7 mouse cellular contexts compared by ENCODE assay signal in genomic region chr11:50212848-50213758, GRCm38 (mm10). TPM values are rescaled to one million over a fixed set of nuclear protein-coding genes. Genes with fewer than 3 reads are reported as not detected.
DNase-seq lines count a peak whose midpoint lies in the region; ATAC-seq and TF ChIP-seq lines count a peak whose summit lies in the region.

No protein-coding gene starts in this region.

- ATAC-seq in CD4-positive, CD25-positive, alpha-beta regulatory T cell, adult 4 months, result peak; percentile 4
- ATAC-seq in heart, embryonic 12.5 days (ENCODE audit: insufficient number of reproducible peaks, low FRiP score), result peak; percentile 44

- H3K9me3 ChIP-seq in heart, embryonic 12.5 days (replicated peaks), result no peaks in the 10 kb centered on the region

- no peak for TF ChIP-seq POLR2A in thymus, adult 2 months (IDR thresholded peaks at IDR 0.05; ENCODE audit: control insufficient read depth, extremely low read depth, insufficient read depth, low read length, poor library complexity)

- 0 out of 2 replicates have a peak overlapping the region, but pooled peaks have one; percentile 3 for H3K4me3 ChIP-seq in heart, embryonic 12.5 days
- no peak overlapping the region for H3K4me3 ChIP-seq in thymus, adult 2 months (ENCODE audit: control insufficient read depth, insufficient read depth, low read length)

- 32% methylated on average over 11 of the region's 11 CpGs for WGBS in heart, embryonic 12.5 days
- WGBS in thymus, adult 2 months, result 86% methylated on average over 11 of the region's 11 CpGs

- H3K36me3 ChIP-seq in heart, embryonic 12.5 days, result peaks cover 6% of the 10 kb centered on the region
- H3K36me3 ChIP-seq in thymus, adult 2 months (ENCODE audit: control insufficient read depth, insufficient read depth, low read length), result no peaks in the 10 kb centered on the region

- peak overlapping the region; percentile 43; the same call in 1 of the 2 replicates for H3K9ac ChIP-seq in heart, embryonic 12.5 days

- DNase-seq in 3T3-L1 (ENCODE audit: low read depth, low spot score), result peak; percentile 96
- peak; percentile 53 for DNase-seq in c-Kit-positive CD71-negative TER-119-negative erythroid progenitor cells, embryonic 14.5 days (ENCODE audit: low read depth)
- peak; percentile 92 to 96 for DNase-seq in kidney, postnatal 36 days
- peak; percentile 37 for DNase-seq in ovary, postnatal 10 days (ENCODE audit: low spot score)
- no peak for DNase-seq in thymus, adult 2 months

- peaks cover 52% of the 10 kb centered on the region for H3K4me1 ChIP-seq in heart, embryonic 12.5 days (replicated peaks)
- H3K4me1 ChIP-seq in thymus, adult 2 months (replicated peaks; ENCODE audit: control insufficient read depth, insufficient read depth, low read length), result peaks cover 7% of the 10 kb centered on the region

- H3K27ac ChIP-seq in heart, embryonic 12.5 days (ENCODE audit: poor library complexity, severe bottlenecking), result peak overlapping the region; percentile 83
- H3K27ac ChIP-seq in thymus, adult 2 months (ENCODE audit: control insufficient read depth, insufficient read depth, low read length), result no peak overlapping the region

- H3K27me3 ChIP-seq in heart, embryonic 12.5 days (replicated peaks), result no peaks in the 10 kb centered on the region
- no peaks in the 10 kb centered on the region for H3K27me3 ChIP-seq in thymus, adult 2 months (ENCODE audit: control insufficient read depth, insufficient read depth, low read length)

- no peak for TF ChIP-seq CTCF in thymus, adult 2 months (IDR thresholded peaks at IDR 0.05; ENCODE audit: borderline replicate concordance, control insufficient read depth, extremely low read depth, insufficient read depth, low read length, poor library complexity)

- peak overlapping the region; percentile 43 for H3K4me2 ChIP-seq in heart, embryonic 12.5 days

RNA-seq across cellular contexts. Expression of gene Mgat4b, which starts 2.4 kb away (rescaled TPM):
- 1 to 10 TPM; 1.1 to 1.7 TPM for polyA plus RNA-seq in CD4-positive, CD25-positive, alpha-beta regulatory T cell, adult 4 months (2017; shearing (Covaris generic))
- 35.4 and 39.3 TPM in 2 replicates for polyA plus RNA-seq in heart, embryonic 12.5 days (2016; fragmentation: Nextera tagmentation; extraction: Ambion mirVana)
- 29.5 and 29.7 TPM in 2 replicates for polyA plus RNA-seq in thymus, adult 2 months (2012; rRNA removed)

RNA-seq across cellular contexts. Expression of gene Sqstm1, which starts 2.5 kb away (rescaled TPM):
- polyA plus RNA-seq in CD4-positive, CD25-positive, alpha-beta regulatory T cell, adult 4 months (2017; shearing (Covaris generic)), result 10 to 100 TPM; 74.8 to 88.4 TPM
- 209 and 210 TPM in 2 replicates for polyA plus RNA-seq in heart, embryonic 12.5 days (2016; fragmentation: Nextera tagmentation; extraction: Ambion mirVana)
- 159 and 173 TPM in 2 replicates for polyA plus RNA-seq in thymus, adult 2 months (2012; rRNA removed)

RNA-seq across cellular contexts. Expression of gene Ltc4s, which starts 25.3 kb away (rescaled TPM):
- polyA plus RNA-seq in CD4-positive, CD25-positive, alpha-beta regulatory T cell, adult 4 months (2017; shearing (Covaris generic)), result not detected
- 0.63 and 0.70 TPM in 2 replicates for polyA plus RNA-seq in heart, embryonic 12.5 days (2016; fragmentation: Nextera tagmentation; extraction: Ambion mirVana)
- 34.4 and 46.9 TPM in 2 replicates for polyA plus RNA-seq in thymus, adult 2 months (2012; rRNA removed)

RNA-seq across cellular contexts. Expression of gene Mrnip, which starts 38.9 kb away (rescaled TPM):
- 10 to 100 TPM in 1 of 2 experiments, 1 to 10 TPM in 1; 7.9 to 11.7 TPM for polyA plus RNA-seq in CD4-positive, CD25-positive, alpha-beta regulatory T cell, adult 4 months (2017; shearing (Covaris generic))
- polyA plus RNA-seq in heart, embryonic 12.5 days (2016; fragmentation: Nextera tagmentation; extraction: Ambion mirVana), result 10.1 and 11.6 TPM in 2 replicates
- 8.7 and 8.9 TPM in 2 replicates for polyA plus RNA-seq in thymus, adult 2 months (2012; rRNA removed)

Comparison
In these comparisons a context has a peak if more than half of its experiments do, and no peak if none do; other contexts are left out.
1. RNA of gene Mgat4b, which starts 2.4 kb away (polyA plus RNA-seq): 35.4 to 39.3 TPM in heart, embryonic 12.5 days and 29.5 to 29.7 TPM in thymus, adult 2 months; 1.1 to 1.7 TPM in CD4-positive, CD25-positive, alpha-beta regulatory T cell, adult 4 months; every median in the first group is over 10 times any median in the second.
2. RNA of gene Ltc4s, which starts 25.3 kb away (polyA plus RNA-seq): 34.4 to 46.9 TPM in thymus, adult 2 months; not detected in CD4-positive, CD25-positive, alpha-beta regulatory T cell, adult 4 months and 0.63 to 0.70 TPM in heart, embryonic 12.5 days; every median in the first group is over 10 times any median in the second.